Comparison of ENCODE assay signal across 8 mouse cellular contexts in genomic region chr11:60559342-60559741, GRCm38 (mm10). TPM values are rescaled to one million over a fixed set of nuclear protein-coding genes. Genes with fewer than 3 reads are reported as not detected.
A peak's percentile ranks its signal among the peaks of the same experiment; 100 is the strongest.
DNase-seq lines count a peak whose midpoint lies in the region; ATAC-seq and TF ChIP-seq lines count a peak whose summit lies in the region.
"Had no signal": no experiment of that assay in that cellular context is flagged by ENCODE, and none has a peak within 500 bp of the region (broad histone marks: within the 10 kb centered on the region; RNA-seq: fewer than 3 reads in every experiment).

No protein-coding gene starts in this region.

- TF ChIP-seq CTCF in E14TG2a.4 (conservative IDR thresholded peaks at IDR 0.05; ENCODE audit: low read length) = peak; percentile 98
- TF ChIP-seq CTCF in heart, postnatal 0 days (IDR thresholded peaks at IDR 0.05; ENCODE audit: low read depth) = peak; percentile 96
- TF ChIP-seq CTCF in layer of hippocampus, adult 2 months (conservative IDR thresholded peaks at IDR 0.05) = peak; percentile 97

- 11% methylated on average over 3 of the region's 3 CpGs for WGBS in heart, postnatal 0 days

- no peaks in the 10 kb centered on the region for H3K9me3 ChIP-seq in E14TG2a.4 (ENCODE audit: low read length)
- H3K9me3 ChIP-seq in heart, postnatal 0 days (replicated peaks; ENCODE audit: control insufficient read depth, low read length) = no peaks in the 10 kb centered on the region
- H3K9me3 ChIP-seq: limb, embryonic 13.5 days had no signal

- H3K4me3 ChIP-seq in E14TG2a.4 (replicated peaks; ENCODE audit: low read length) = no peak overlapping the region
- H3K4me3 ChIP-seq in heart, postnatal 0 days (ENCODE audit: low read depth, low read length) = no peak overlapping the region
- H3K4me3 ChIP-seq in layer of hippocampus, adult 2 months = no peak overlapping the region
- H3K4me3 ChIP-seq: limb, embryonic 13.5 days had no signal

- H3K27me3 ChIP-seq in E14TG2a.4 (ENCODE audit: insufficient read depth, low read length) = no peaks in the 10 kb centered on the region
- no peaks in the 10 kb centered on the region for H3K27me3 ChIP-seq in heart, postnatal 0 days (ENCODE audit: control insufficient read depth, insufficient read depth, low read length)
- H3K27me3 ChIP-seq: limb, embryonic 13.5 days had no signal

- no peak for TF ChIP-seq EP300 in heart, postnatal 0 days (IDR thresholded peaks at IDR 0.05; ENCODE audit: low read depth)

- DNase-seq in adrenal gland, adult 18-20 months (ENCODE audit: low spot score in 2 of 2) = peak; percentile 54 to 56
- DNase-seq in embryo, embryonic 11 days = peak; percentile 68
- DNase-seq in heart, postnatal 0 days (ENCODE audit: low spot score) = peak; percentile 73
- peak; percentile 60 to 68 for DNase-seq in layer of hippocampus, adult 2 months (ENCODE audit: low spot score in 2 of 2)
- DNase-seq in lung, postnatal 36 days = peak; percentile 76
- peak; percentile 59 for DNase-seq in right cerebral cortex, postnatal 4 days

- H3K9ac ChIP-seq in heart, postnatal 0 days (replicated peaks; ENCODE audit: low read depth, low read length) = no peak overlapping the region
- H3K9ac ChIP-seq: limb, embryonic 13.5 days had no signal

- H3K27ac ChIP-seq in heart, postnatal 0 days (ENCODE audit: low read depth) = no peak overlapping the region
- no peak overlapping the region for H3K27ac ChIP-seq in layer of hippocampus, adult 2 months
- H3K27ac ChIP-seq: limb, embryonic 13.5 days had no signal

- ATAC-seq in heart, postnatal 0 days (ENCODE audit: insufficient read depth, low read depth) = peak; percentile 76

- H3K4me2 ChIP-seq in heart, postnatal 0 days (ENCODE audit: low read depth, low read length) = no peak overlapping the region
- H3K4me2 ChIP-seq: limb, embryonic 13.5 days had no signal

- H3K4me1 ChIP-seq in E14TG2a.4 (replicated peaks; ENCODE audit: low read depth, low read length) = peaks cover 7% of the 10 kb centered on the region
- H3K4me1 ChIP-seq in heart, postnatal 0 days (ENCODE audit: control insufficient read depth, insufficient read depth) = no peaks in the 10 kb centered on the region
- H3K4me1 ChIP-seq: limb, embryonic 13.5 days had no signal

- peaks cover 61% of the 10 kb centered on the region for H3K36me3 ChIP-seq in E14TG2a.4 (ENCODE audit: insufficient read depth, low read length)
- peaks cover 31% of the 10 kb centered on the region for H3K36me3 ChIP-seq in heart, postnatal 0 days (replicated peaks; ENCODE audit: control insufficient read depth, insufficient read depth, low read length)

RNA-seq across cellular contexts. Expression of gene Alkbh5, which starts 23.2 kb away (rescaled TPM):
- total RNA-seq in adrenal gland, adult 18-20 months (2021) = 100 to 1,000 TPM in 1 of 2 experiments, 10 to 100 TPM in 1; 85.0 to 117 TPM
- 51.3 and 68.8 TPM in 2 replicates for total RNA-seq in heart, postnatal 0 days (2014; rRNA removed; ENCODE audit: low replicate concordance)
- 33.5 and 34.9 TPM in 2 replicates for polyA plus RNA-seq in heart, postnatal 0 days (2015; fragmentation: Nextera tagmentation; extraction: Ambion mirVana)
- total RNA-seq in layer of hippocampus, adult 2 months (2021) = 10 to 100 TPM; 52.0 to 56.6 TPM
